Mouse (Mus musculus) forelimb bud, embryonic 11.5 days (tissue): ENCODE results near the gene Irak4.

Source experiments
- DNase-seq: peaks from one replicate; pipeline ENCODE4 v3.0.0-alpha.2; 2012; ENCODE audit warnings: low read depth, low spot score

Gene Irak4

GRCm38 (mm10) chr15:94620909-94621308 is 77.5 kb downstream of the Irak4 start:
- DNase-seq: no peak

- no peak for DNase-seq
Measured at GRCm38 (mm10) chr15:94628463-94628829, 85.0 kb downstream of the Irak4 start.

GRCm38 (mm10) chr15:94628830-94629601 is 85.6 kb downstream of the Irak4 start, which contains the start of gene Tmem117:
Gene Tmem117 (plus strand): TSS chr15:94629232.
- DNase-seq: peak; percentile 23

GRCm38 (mm10) chr15:94630553-94630952 is 87.1 kb downstream of the Irak4 start:
- DNase-seq: no peak
